Mouse (Mus musculus): ENCODE measurements at regions not wholly inside any gene's neighbourhood (a gene's known extent, or its start where the extent isn't known, plus 50 kb on each side); places are given as distances from the start of the nearest gene placed in this dataset.

- WGBS, result 78% methylated on average over 8 of the region's 8 CpGs
- H3K27ac ChIP-seq (replicated peaks; ENCODE audit: low read depth, low read length), result no peak overlapping the region
- no peak for ATAC-seq (ENCODE audit: insufficient number of reproducible peaks, low FRiP score, low TSS enrichment, low read depth)
These were observed 70.3 kb downstream of the Pctp start for GRCm38 (mm10) chr11:89932231-89932865.

DNA sequence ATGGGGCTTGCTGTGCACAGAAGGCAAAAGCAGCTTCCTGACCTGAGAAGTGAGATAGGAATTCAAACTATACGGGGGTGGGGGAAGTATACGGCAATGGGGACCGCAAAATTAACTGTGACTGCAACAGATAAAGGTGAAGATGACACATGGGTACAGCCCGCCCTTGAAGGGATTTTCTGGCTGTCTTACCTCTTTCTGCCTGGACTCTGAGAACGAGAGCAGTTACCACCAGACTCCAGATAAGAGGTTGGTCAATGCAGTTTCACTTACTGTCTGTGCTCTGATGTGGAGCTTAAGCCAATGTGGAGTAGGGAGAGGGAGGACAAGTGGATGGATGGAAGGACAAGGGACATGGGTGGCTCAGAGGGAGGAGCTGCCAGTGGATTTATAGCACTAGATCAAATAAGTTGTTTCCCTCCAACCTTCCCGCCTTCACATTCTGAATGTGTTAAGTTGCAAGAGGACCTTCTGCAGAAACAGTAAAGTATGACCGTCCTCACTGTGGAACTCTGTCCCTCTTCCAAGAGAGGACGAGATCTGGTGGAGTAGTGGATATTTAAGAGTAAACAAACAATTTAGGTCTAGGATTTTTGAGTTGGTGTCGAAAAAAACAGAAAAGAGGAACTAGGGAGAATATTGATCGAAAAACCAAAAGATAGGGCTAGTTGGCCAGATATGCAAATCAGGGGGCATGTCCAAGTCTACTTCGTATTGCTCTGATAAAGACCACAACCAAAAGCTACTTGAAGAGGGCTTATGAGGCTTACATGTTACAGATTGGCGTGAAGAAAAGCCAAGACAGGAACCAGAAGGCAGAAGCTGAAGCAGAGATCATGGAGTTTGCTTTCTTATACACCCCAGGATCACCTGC lies 73.3 kb downstream of the Pctp start:
- no peak overlapping the region for H3K4me2 ChIP-seq (ENCODE audit: low read depth, severe bottlenecking)
- H3K4me1 ChIP-seq (ENCODE audit: control insufficient read depth, insufficient read depth, low read length), result no peaks in the 10 kb centered on the region
- H3K27me3 ChIP-seq (ENCODE audit: control insufficient read depth, insufficient read depth, low read length), result no peaks in the 10 kb centered on the region
- H3K36me3 ChIP-seq (ENCODE audit: control insufficient read depth, insufficient read depth, low read length), result no peaks in the 10 kb centered on the region
- no peak overlapping the region for H3K27ac ChIP-seq (replicated peaks; ENCODE audit: low read depth, low read length)
- WGBS, result 79% methylated on average over 12 of the region's 12 CpGs
- no peaks in the 10 kb centered on the region for H3K9me3 ChIP-seq (ENCODE audit: control insufficient read depth, low read length)
- H3K9ac ChIP-seq (ENCODE audit: low read length), result no peak overlapping the region
- no peak overlapping the region for H3K4me3 ChIP-seq (ENCODE audit: low read depth, low read length)
- no peak for ATAC-seq (ENCODE audit: insufficient number of reproducible peaks, low FRiP score, low TSS enrichment, low read depth)
- DNase-seq (ENCODE audit: low spot score), result peak; percentile 10

More at GRCm38 (mm10) chr11:89932231-89932865, 70.3 kb downstream of the Pctp start:
- Histone ChIP-seq H3K4me1 (ENCODE audit: control insufficient read depth, insufficient read depth, low read length) (no peaks in the 10 kb centered on the region), H3K27me3 (ENCODE audit: control insufficient read depth, insufficient read depth, low read length) (no peaks in the 10 kb centered on the region), H3K9ac (ENCODE audit: low read length) (no peak overlapping the region), H3K9me3 (ENCODE audit: control insufficient read depth, low read length) (no peaks in the 10 kb centered on the region), H3K4me3 (ENCODE audit: low read depth, low read length) (no peak overlapping the region), H3K4me2 (ENCODE audit: low read depth, severe bottlenecking) (no peak overlapping the region), H3K36me3 (ENCODE audit: control insufficient read depth, insufficient read depth, low read length) (no peaks in the 10 kb centered on the region)
- DNase-seq (ENCODE audit: low spot score), result no peak

DNA sequence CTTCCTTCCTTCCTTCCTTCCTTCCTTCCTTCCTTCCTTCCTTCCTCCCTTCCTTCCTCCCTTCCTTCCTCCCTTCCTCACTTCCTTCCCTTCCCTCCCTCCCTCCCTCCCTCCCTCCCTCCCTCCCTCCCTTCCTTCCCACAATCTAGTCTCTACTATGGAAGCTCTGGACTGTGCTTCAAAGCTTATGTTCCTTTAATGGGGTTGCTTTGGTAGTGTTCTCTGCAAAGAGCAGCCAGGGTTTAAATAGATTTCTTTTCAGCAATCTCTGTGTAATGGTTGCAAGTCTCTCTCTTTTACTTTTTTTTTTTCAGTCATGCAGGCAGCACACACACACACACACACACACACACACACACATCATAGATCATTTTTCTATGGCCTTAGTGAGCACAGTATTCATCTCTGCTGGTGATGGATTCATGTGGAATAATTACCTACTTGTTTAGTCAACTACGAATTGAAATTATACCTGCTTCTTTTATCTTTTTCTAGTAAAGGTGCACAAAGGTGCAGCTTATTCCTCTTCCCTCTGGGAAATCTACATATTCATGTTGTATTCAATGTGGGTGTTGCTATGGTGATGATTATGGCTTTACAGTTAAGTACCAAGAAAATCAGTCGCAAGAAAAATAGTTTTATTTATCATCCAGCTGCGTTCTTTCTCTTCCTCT lies 75.1 kb downstream of the Pctp start:
- no peak for DNase-seq (ENCODE audit: low spot score)
- H3K9me3 ChIP-seq (ENCODE audit: control insufficient read depth, low read length), result no peaks in the 10 kb centered on the region
- H3K36me3 ChIP-seq (ENCODE audit: control insufficient read depth, insufficient read depth, low read length), result no peaks in the 10 kb centered on the region
- no peak overlapping the region for H3K4me3 ChIP-seq (ENCODE audit: low read depth, low read length)
- H3K4me2 ChIP-seq (ENCODE audit: low read depth, severe bottlenecking), result no peak overlapping the region
- ATAC-seq (ENCODE audit: insufficient number of reproducible peaks, low FRiP score, low TSS enrichment, low read depth), result no peak
- H3K27me3 ChIP-seq (ENCODE audit: control insufficient read depth, insufficient read depth, low read length), result no peaks in the 10 kb centered on the region
- WGBS, result 91% methylated on average over 3 of the region's 3 CpGs
- H3K9ac ChIP-seq (ENCODE audit: low read length), result no peak overlapping the region
- H3K27ac ChIP-seq (replicated peaks; ENCODE audit: low read depth, low read length), result no peak overlapping the region
- no peaks in the 10 kb centered on the region for H3K4me1 ChIP-seq (ENCODE audit: control insufficient read depth, insufficient read depth, low read length)

DNA sequence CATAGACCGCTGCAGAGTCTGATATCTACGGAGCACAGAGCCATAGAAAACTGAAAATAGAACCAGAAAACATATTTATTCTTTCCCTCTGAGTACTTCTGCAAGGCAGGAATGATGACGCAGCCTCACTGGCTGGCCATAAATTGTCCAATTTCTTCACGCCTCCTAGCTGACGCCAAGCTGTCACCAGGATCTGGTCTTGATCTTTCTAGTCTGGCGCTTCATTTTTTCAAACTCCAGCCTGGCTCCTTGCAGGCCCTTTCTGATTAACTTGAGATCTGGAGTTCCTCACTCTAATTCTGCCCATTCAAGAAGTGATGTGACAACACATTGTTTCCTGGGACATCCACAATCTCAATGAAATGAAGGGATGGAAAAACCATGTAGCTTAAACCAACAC lies 80.1 kb downstream of the Pctp start:
- no peaks in the 10 kb centered on the region for H3K36me3 ChIP-seq (ENCODE audit: control insufficient read depth, insufficient read depth, low read length)
- no peaks in the 10 kb centered on the region for H3K9me3 ChIP-seq (ENCODE audit: control insufficient read depth, low read length)
- H3K9ac ChIP-seq (ENCODE audit: low read length), result no peak overlapping the region
- H3K27ac ChIP-seq (replicated peaks; ENCODE audit: low read depth, low read length), result no peak overlapping the region
- H3K4me1 ChIP-seq (ENCODE audit: control insufficient read depth, insufficient read depth, low read length), result no peaks in the 10 kb centered on the region
- no peak overlapping the region for H3K4me2 ChIP-seq (ENCODE audit: low read depth, severe bottlenecking)
- DNase-seq (ENCODE audit: low spot score), result peak; percentile 18
- H3K27me3 ChIP-seq (ENCODE audit: control insufficient read depth, insufficient read depth, low read length), result no peaks in the 10 kb centered on the region
- ATAC-seq (ENCODE audit: insufficient number of reproducible peaks, low FRiP score, low TSS enrichment, low read depth), result no peak
- 52% methylated on average over 6 of the region's 6 CpGs for WGBS
- no peak overlapping the region for H3K4me3 ChIP-seq (ENCODE audit: low read depth, low read length)

DNA sequence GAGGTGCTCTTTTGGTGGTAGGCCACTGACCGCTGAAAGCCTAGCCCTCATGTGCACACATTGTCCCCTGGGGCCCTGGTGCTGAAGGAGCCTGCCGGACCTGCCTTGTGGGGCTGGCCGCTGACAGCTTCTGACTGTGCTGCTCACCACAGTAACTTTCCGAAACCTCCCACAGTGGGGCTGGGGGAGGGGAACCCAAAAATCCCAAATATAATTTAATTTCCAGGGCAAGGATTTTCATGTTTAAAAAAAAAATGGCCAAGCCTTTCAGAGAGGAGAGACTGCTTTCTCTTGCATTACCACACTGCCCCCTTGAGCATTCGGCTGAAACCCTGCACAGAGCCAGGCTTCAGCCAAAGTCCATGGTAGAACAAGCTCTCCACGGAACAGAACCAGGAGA lies 81.5 kb downstream of the Pctp start:
- peak; percentile 48 for DNase-seq (ENCODE audit: low spot score)
- no peak for ATAC-seq (ENCODE audit: insufficient number of reproducible peaks, low FRiP score, low TSS enrichment, low read depth)
- H3K9me3 ChIP-seq (ENCODE audit: control insufficient read depth, low read length), result no peaks in the 10 kb centered on the region

GRCm38 (mm10) chr11:89915795-89916194 lies 86.9 kb downstream of the Pctp start:
- no peak overlapping the region for H3K27ac ChIP-seq (replicated peaks; ENCODE audit: low read depth, low read length)
- ATAC-seq (ENCODE audit: insufficient number of reproducible peaks, low FRiP score, low TSS enrichment, low read depth), result no peak
- no peak overlapping the region for H3K9ac ChIP-seq (ENCODE audit: low read length)
- 80% methylated on average over 4 of the region's 4 CpGs for WGBS
- H3K4me2 ChIP-seq (ENCODE audit: low read depth, severe bottlenecking), result no peak overlapping the region
- no peak for DNase-seq (ENCODE audit: low spot score)
- H3K27me3 ChIP-seq (ENCODE audit: control insufficient read depth, insufficient read depth, low read length), result no peaks in the 10 kb centered on the region
- no peaks in the 10 kb centered on the region for H3K9me3 ChIP-seq (ENCODE audit: control insufficient read depth, low read length)
- no peaks in the 10 kb centered on the region for H3K36me3 ChIP-seq (ENCODE audit: control insufficient read depth, insufficient read depth, low read length)
- no peaks in the 10 kb centered on the region for H3K4me1 ChIP-seq (ENCODE audit: control insufficient read depth, insufficient read depth, low read length)
- H3K4me3 ChIP-seq (ENCODE audit: low read depth, low read length), result no peak overlapping the region

More for the DNA sequence above, 81.5 kb downstream of the Pctp start:
- Histone ChIP-seq H3K9ac (ENCODE audit: low read length) (no peak overlapping the region), H3K4me3 (ENCODE audit: low read depth, low read length) (no peak overlapping the region), H3K36me3 (ENCODE audit: control insufficient read depth, insufficient read depth, low read length) (no peaks in the 10 kb centered on the region), H3K27me3 (ENCODE audit: control insufficient read depth, insufficient read depth, low read length) (no peaks in the 10 kb centered on the region), H3K4me1 (ENCODE audit: control insufficient read depth, insufficient read depth, low read length) (no peaks in the 10 kb centered on the region), H3K4me2 (ENCODE audit: low read depth, severe bottlenecking) (no peak overlapping the region), H3K27ac (replicated peaks; ENCODE audit: low read depth, low read length) (no peak overlapping the region)
- 62% methylated on average over 6 of the region's 6 CpGs for WGBS

- DNase-seq (ENCODE audit: low spot score), result no peak
These were observed 88.1 kb downstream of the Pctp start for GRCm38 (mm10) chr11:89914577-89914976.

DNA sequence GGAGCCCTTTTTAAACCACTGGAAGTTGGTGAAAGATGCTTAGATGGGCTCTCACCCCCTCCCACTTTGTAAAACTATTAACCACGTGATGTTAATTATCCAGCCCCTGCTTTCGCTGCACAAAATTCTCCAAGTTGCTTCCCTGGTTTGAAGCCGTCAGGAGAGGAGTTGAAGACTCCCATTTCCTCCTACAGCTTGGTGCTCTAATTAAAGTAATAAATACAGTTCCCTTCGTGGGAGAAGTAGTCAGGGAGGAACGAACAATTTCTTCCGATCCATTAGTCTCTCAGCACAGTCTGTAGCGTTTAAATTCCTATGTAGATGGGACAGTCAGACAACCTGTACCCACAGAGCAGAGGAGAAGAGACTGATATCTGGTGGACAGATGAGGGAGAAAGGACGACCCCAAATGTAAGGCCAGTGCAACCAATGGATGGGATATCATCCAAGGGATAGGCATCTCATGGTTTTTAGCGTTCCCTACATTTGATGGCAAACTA lies 101.4 kb downstream of the Pctp start:
- no peak for ATAC-seq (ENCODE audit: insufficient number of reproducible peaks, low FRiP score, low TSS enrichment, low read depth)
- no peak overlapping the region for H3K4me2 ChIP-seq (ENCODE audit: low read depth, severe bottlenecking)
- no peak for DNase-seq (ENCODE audit: low spot score)
- H3K4me3 ChIP-seq (ENCODE audit: low read depth, low read length), result no peak overlapping the region
- H3K4me1 ChIP-seq (ENCODE audit: control insufficient read depth, insufficient read depth, low read length), result no peaks in the 10 kb centered on the region
- no peaks in the 10 kb centered on the region for H3K36me3 ChIP-seq (ENCODE audit: control insufficient read depth, insufficient read depth, low read length)
- H3K9me3 ChIP-seq (ENCODE audit: control insufficient read depth, low read length), result no peaks in the 10 kb centered on the region
- no peaks in the 10 kb centered on the region for H3K27me3 ChIP-seq (ENCODE audit: control insufficient read depth, insufficient read depth, low read length)
- H3K9ac ChIP-seq (ENCODE audit: low read length), result no peak overlapping the region
- 58% methylated on average over 9 of the region's 9 CpGs for WGBS
- H3K27ac ChIP-seq (replicated peaks; ENCODE audit: low read depth, low read length), result no peak overlapping the region

More at GRCm38 (mm10) chr11:89914577-89914976, 88.1 kb downstream of the Pctp start:
- H3K4me3 ChIP-seq (ENCODE audit: low read depth, low read length), result no peak overlapping the region
- no peak overlapping the region for H3K9ac ChIP-seq (ENCODE audit: low read length)
- no peaks in the 10 kb centered on the region for H3K27me3 ChIP-seq (ENCODE audit: control insufficient read depth, insufficient read depth, low read length)
- no peak overlapping the region for H3K4me2 ChIP-seq (ENCODE audit: low read depth, severe bottlenecking)
- no peak overlapping the region for H3K27ac ChIP-seq (replicated peaks; ENCODE audit: low read depth, low read length)
- WGBS, result 84% methylated on average over 2 of the region's 2 CpGs
- H3K4me1 ChIP-seq (ENCODE audit: control insufficient read depth, insufficient read depth, low read length), result no peaks in the 10 kb centered on the region
- no peak for ATAC-seq (ENCODE audit: insufficient number of reproducible peaks, low FRiP score, low TSS enrichment, low read depth)
- no peaks in the 10 kb centered on the region for H3K36me3 ChIP-seq (ENCODE audit: control insufficient read depth, insufficient read depth, low read length)
- H3K9me3 ChIP-seq (ENCODE audit: control insufficient read depth, low read length), result no peaks in the 10 kb centered on the region
